Mouse (Mus musculus): ENCODE measurements around the gene Flywch2. TPM values are rescaled to one million over a fixed set of nuclear protein-coding genes. Genes with fewer than 3 reads are reported as not detected.
A peak's percentile ranks its signal among the peaks of the same experiment; 100 is the strongest.

Gene Flywch2
- polyA plus RNA-seq, 1 experiment from 2014 or later, result 19.1 TPM

DNA sequence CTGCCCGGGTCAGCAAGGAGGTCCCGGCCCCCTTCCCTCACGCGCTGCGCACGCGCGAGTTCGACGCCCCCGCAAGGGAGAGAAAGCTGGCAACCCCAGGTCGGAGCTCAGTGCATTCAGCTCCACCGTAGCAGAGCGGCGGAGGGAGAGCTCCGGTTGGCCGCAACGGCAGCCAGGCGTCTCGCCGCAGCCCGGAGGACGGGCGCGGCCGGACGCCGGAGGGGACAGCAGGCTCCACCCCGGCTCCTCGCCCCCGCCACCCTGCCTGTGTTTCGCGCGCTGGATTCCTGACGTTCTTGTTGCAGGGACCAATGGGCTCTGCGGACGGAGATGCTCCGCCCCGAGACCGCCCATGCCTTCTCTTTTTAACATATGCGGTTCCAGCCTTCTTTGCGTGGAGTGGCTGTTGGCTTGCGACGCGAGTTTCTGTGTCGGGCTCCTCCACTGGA, 45.7 kb downstream of the Flywch2 start:
- peak overlapping the region; percentile 96 for H3K4me2 ChIP-seq (replicated peaks; ENCODE audit: low read depth)
- H3K9me3 ChIP-seq (ENCODE audit: control insufficient read depth), result no peaks in the 10 kb centered on the region
- under 1% methylated on average over 45 of the region's 46 CpGs for WGBS
- H3K4me3 ChIP-seq (ENCODE audit: low read depth, low read length), result peak overlapping the region; percentile 59
- H3K27ac ChIP-seq (ENCODE audit: low read depth, low read length), result peak overlapping the region; percentile 36; the same call in 1 of the 2 replicates
- peak overlapping the region; percentile 60 for H3K9ac ChIP-seq (ENCODE audit: low read depth, low read length)
- ATAC-seq, result peak; percentile 74
- peaks cover 35% of the 10 kb centered on the region for H3K27me3 ChIP-seq (replicated peaks; ENCODE audit: control insufficient read depth, insufficient read depth, low read length)
- H3K4me1 ChIP-seq (replicated peaks; ENCODE audit: control insufficient read depth, insufficient read depth, low read length), result peaks cover 4% of the 10 kb centered on the region; the same call in 1 of the 2 replicates
- peaks cover 24% of the 10 kb centered on the region for H3K36me3 ChIP-seq (ENCODE audit: control insufficient read depth, insufficient read depth)
- TF ChIP-seq CTCF (IDR thresholded peaks at IDR 0.05; ENCODE audit: low read depth), result no peak

DNA sequence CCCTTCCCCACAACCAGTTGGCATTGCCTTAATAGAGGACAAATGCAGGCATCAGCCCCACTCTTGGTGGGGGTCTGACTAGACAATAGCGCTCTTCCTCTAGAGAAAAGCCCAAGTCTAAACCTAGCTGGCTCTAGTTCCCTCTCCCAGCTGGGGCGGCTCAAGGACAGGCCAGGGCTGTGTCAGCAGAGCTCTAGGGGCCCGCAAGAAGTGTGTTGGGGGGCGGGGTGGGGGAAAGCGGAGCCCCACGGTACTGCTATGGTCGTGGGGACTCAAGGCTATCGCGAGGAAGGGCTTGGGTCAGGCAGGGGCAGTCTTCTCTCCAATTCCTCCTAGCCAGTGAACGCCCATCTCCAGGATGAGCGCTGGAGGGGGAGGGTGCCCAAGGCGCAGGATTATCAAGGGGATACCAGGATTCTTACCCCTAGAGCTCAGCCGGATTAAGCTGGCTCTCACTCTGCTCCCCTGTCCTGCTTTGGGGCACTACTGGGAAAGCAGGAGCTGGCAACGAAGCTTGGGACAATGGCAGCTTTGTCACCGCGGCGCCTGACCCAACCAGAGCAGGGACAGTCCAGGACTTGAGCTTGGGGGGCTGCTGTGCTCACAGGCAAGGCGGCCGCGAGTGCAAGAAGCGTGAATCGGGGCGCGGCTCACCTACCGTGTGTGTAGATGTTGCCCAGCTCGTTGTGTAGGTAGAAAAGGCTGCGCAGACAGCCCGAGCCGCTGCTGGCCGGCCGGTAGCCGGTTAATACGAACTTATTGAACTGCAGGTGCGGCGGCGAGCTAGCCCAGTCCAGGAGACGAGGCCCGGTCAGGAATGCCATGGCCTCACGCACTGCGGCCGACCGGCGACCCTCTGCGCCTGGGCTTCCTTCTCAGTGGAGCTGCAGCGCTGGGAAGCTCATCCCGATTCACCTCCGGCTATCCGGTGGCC, 46.4 kb downstream of the Flywch2 start:
- 4% methylated on average over 48 of the region's 48 CpGs for WGBS
- no peak for TF ChIP-seq CTCF (IDR thresholded peaks at IDR 0.05; ENCODE audit: low read depth)

GRCm38 (mm10) chr17:23738836-23739201, 47.1 kb downstream of the Flywch2 start:
- peak overlapping the region; percentile 59 for H3K4me3 ChIP-seq (ENCODE audit: low read depth, low read length)
- no peak for ATAC-seq
- H3K4me1 ChIP-seq (replicated peaks; ENCODE audit: control insufficient read depth, insufficient read depth, low read length), result peaks cover 4% of the 10 kb centered on the region; the same call in 1 of the 2 replicates
- H3K9ac ChIP-seq (ENCODE audit: low read depth, low read length), result no peak overlapping the region
- no peak for TF ChIP-seq CTCF (IDR thresholded peaks at IDR 0.05; ENCODE audit: low read depth)
- H3K4me2 ChIP-seq (replicated peaks; ENCODE audit: low read depth), result peak overlapping the region; percentile 96
- no peaks in the 10 kb centered on the region for H3K9me3 ChIP-seq (ENCODE audit: control insufficient read depth)
- no peak overlapping the region for H3K27ac ChIP-seq (ENCODE audit: low read depth, low read length)
- H3K36me3 ChIP-seq (ENCODE audit: control insufficient read depth, insufficient read depth), result peaks cover 25% of the 10 kb centered on the region
- peaks cover 25% of the 10 kb centered on the region for H3K27me3 ChIP-seq (replicated peaks; ENCODE audit: control insufficient read depth, insufficient read depth, low read length)
- 80% methylated on average over 2 of the region's 2 CpGs for WGBS

More for the DNA sequence above, 46.4 kb downstream of the Flywch2 start:
- peaks cover 4% of the 10 kb centered on the region; the same call in 1 of the 2 replicates for H3K4me1 ChIP-seq (replicated peaks; ENCODE audit: control insufficient read depth, insufficient read depth, low read length)
- no peaks in the 10 kb centered on the region for H3K9me3 ChIP-seq (ENCODE audit: control insufficient read depth)
- H3K36me3 ChIP-seq (ENCODE audit: control insufficient read depth, insufficient read depth), result peaks cover 25% of the 10 kb centered on the region
- peak overlapping the region; percentile 96 for H3K4me2 ChIP-seq (replicated peaks; ENCODE audit: low read depth)
- H3K4me3 ChIP-seq (ENCODE audit: low read depth, low read length), result peak overlapping the region; percentile 59
- H3K27me3 ChIP-seq (replicated peaks; ENCODE audit: control insufficient read depth, insufficient read depth, low read length), result peaks cover 28% of the 10 kb centered on the region
- H3K27ac ChIP-seq (ENCODE audit: low read depth, low read length), result peak overlapping the region; percentile 36; the same call in 1 of the 2 replicates
- ATAC-seq, result no peak
- peak overlapping the region; percentile 60 for H3K9ac ChIP-seq (ENCODE audit: low read depth, low read length)

DNA sequence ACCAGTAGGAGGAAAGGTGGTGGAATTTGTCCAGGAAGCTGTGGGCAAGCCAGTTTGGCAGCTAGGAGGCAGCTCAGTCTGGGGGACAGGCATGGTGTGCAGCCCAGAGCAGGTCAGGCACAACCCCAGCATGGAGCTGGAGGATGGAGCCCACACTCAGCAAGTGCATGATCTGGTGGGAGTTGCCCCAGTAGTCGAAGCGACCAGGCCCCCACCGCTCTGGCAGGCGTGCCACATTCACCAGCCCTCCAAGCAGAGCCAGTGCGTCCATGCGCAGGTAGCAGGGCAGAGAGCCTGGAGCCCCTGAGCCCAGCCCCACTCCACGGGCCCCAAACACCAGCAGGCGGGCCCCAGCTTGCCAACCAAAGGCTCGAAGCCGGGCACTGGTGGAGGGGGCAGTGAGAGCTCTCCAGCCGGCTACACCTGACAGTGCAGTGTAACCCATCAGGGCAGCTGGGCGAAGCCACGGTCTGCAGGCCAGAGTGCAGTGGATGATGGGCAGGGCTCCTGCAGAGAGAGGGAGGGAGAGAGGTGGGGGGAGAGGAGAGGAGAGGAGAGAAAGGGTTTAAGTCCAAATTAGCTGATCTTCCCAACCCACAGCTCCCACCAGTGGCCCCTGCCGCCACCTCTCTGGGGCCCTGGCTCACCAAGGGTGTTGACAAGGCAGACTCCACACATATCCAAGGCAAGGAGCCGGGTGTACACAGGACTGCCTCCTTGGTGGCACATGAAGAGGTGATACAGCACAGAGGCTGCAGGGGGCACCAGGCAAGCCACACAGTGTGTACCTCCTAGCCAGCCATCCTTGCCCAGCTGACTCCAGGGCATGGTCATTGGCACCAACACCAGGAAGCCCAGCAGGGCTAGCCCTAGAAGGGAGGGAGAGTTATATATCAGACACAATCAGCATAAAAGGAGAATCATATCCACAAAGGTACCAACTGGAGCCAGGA, 48.1 kb downstream of the Flywch2 start:
- Histone ChIP-seq H3K9ac (ENCODE audit: low read depth, low read length) (no peak overlapping the region), H3K4me2 (replicated peaks; ENCODE audit: low read depth) (no peak overlapping the region), H3K27ac (ENCODE audit: low read depth, low read length) (no peak overlapping the region), H3K36me3 (ENCODE audit: control insufficient read depth, insufficient read depth) (peaks cover 25% of the 10 kb centered on the region), H3K27me3 (replicated peaks; ENCODE audit: control insufficient read depth, insufficient read depth, low read length) (peaks cover 17% of the 10 kb centered on the region), H3K9me3 (ENCODE audit: control insufficient read depth) (no peaks in the 10 kb centered on the region), H3K4me1 (replicated peaks; ENCODE audit: control insufficient read depth, insufficient read depth, low read length) (peaks cover 4% of the 10 kb centered on the region; the same call in 1 of the 2 replicates), H3K4me3 (ENCODE audit: low read depth, low read length) (no peak overlapping the region)
- WGBS, result 78% methylated on average over 15 of the region's 15 CpGs
- TF ChIP-seq CTCF (IDR thresholded peaks at IDR 0.05; ENCODE audit: low read depth), result peak; percentile 58
- no peak for ATAC-seq

GRCm38 (mm10) chr17:23734341-23734740, 51.5 kb downstream of the Flywch2 start:
- no peak overlapping the region for H3K9ac ChIP-seq (ENCODE audit: low read depth, low read length)
- no peak overlapping the region for H3K4me2 ChIP-seq (replicated peaks; ENCODE audit: low read depth)
- 69% methylated on average over 1 of the region's 1 CpGs for WGBS

More at GRCm38 (mm10) chr17:23734341-23734740, 51.5 kb downstream of the Flywch2 start:
- no peak for TF ChIP-seq CTCF (IDR thresholded peaks at IDR 0.05; ENCODE audit: low read depth)
- Histone ChIP-seq H3K9me3 (ENCODE audit: control insufficient read depth) (no peaks in the 10 kb centered on the region), H3K36me3 (ENCODE audit: control insufficient read depth, insufficient read depth) (peaks cover 25% of the 10 kb centered on the region), H3K4me1 (replicated peaks; ENCODE audit: control insufficient read depth, insufficient read depth, low read length) (no peaks in the 10 kb centered on the region; the same call in 1 of the 2 replicates), H3K27me3 (replicated peaks; ENCODE audit: control insufficient read depth, insufficient read depth, low read length) (no peaks in the 10 kb centered on the region), H3K4me3 (ENCODE audit: low read depth, low read length) (no peak overlapping the region), H3K27ac (ENCODE audit: low read depth, low read length) (no peak overlapping the region)
- ATAC-seq, result no peak

Measured in intestine, postnatal 0 days (tissue).